Mouse (Mus musculus): ENCODE data around the gene Slc7a10.

Slc7a10 gene

DNA sequence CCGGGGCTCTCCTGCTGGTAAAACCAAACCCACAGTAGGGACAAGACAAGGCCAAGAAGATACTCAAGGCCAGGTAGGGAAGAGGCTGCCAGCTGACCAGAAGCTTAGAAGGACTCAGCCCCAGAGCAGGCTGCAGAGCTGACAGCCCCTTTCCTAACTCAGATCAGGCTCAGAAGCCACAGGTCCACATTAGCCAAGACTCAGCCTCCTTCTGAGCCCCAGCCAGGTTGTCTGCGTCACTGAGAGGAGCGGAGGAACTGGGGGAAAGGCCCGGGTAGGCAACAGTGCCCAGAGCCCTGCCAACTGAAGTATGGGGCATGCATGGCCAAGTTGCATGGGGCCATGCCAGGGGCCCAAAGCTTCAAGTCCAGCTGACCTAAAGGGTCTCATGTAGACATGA, 13.7 kb upstream of the Slc7a10 start:
- no peak for DNase-seq (ENCODE audit: low spot score in 2 of 2)

DNA sequence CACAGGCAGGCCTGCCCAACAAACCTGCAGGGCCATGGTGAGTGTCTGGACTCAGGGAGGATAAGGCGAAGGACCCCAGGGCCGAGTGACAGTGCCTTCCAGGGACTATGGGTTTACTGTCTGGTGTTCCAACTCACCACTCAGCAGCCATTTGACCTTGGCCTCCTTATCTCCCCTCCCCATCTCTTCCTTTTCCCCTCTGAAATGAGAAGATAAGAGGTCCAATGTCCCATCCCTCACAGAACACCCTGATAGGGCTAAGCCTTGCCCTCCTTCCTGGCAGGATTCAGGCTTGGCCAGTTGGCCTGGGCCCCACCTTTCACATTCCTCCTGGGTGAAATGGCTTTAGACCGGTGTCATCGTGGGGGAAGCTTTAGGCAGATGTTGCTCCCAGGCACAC, 10.7 kb upstream of the Slc7a10 start:
- DNase-seq (ENCODE audit: low spot score in 2 of 2), result no peak

DNA sequence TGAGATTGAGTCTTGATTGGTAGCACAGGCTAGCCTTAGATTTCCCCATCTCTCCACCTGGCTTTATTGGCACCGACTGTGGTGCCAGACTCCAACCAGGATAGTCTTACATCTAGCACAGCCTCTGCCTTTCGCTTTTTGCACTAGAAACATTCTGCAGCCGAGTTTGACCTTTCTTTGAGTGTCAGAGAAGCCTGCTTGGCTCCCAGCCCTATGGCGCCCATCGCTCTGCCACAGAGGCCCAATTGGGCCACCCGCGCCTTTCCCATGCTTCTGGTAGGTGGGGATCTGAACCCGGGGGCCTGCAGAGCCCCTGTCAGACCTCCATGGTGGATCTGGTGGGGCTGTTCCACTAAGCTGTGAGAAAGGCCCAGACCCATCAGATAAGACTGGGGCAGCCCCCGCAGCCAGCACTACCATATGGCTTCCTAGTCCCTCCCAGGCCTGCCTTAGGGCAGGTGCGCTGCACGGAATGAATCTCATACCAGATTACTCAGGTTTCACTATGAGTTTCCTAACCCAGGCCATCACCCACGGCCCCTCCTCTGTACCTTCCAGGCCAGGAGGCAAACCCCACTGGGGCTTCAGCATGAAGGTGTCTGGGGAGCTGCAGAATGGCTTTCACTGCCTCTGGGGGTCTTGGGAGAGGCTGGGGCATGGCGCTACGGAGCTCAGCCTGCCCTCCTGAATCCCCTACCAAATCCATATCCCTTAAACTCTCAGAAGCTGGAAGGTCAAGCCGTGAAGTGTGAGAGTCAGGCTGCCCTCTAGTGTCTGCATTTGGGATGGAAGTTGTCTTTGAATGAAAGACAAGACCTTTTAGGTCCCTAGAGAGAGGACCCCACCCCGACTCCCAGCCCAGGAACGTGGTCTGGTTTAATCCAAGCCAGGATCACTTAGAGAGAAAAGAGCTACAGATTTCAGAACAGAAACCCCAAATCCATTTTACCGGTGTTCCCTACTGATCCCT, 9.5 kb upstream of the Slc7a10 start:
- peak; percentile 35 to 59 for DNase-seq (ENCODE audit: low spot score in 2 of 2)

DNA sequence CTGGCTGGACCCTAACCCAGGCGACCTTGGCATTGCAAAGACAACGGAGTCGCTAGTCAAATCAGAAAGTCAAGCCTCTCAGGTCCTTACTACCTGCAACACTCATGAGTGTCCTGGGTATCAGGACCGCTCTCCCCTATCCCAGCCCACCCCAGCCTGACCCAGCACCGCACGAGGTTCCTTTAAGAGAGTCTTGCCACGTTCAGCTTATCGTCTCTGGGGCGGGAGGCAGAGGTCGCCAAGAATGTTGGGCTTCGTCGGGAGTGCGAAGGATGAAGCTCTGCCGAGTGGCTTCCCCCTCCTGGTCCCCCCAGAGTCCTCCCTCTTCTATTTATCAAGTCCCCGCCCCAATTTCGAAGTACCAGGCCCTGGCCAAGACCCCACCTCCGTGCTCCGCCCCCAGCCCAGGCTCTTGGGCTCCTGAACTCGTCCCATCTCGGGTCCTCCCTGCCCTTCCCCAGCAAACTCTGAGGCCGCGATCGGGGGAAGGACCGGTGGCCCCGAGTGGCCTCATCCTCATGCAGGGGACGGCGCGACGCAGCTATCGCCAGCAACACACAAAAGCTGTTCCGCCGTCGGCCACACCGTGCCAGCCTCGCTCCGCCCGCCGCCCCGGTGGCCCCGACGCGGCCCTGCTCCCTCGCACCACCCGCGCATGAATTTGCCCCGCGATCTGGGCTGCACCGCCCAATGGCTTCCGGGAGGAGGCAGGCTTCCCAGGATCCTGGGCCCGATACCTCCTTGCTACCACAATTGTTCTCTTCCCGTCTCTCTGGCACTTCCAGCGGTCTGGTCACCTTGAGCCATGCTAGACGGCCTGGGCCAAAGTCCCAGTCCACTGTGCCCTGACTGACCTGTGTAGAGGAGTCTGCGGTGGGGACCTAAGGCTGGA, 1.1 kb upstream of the Slc7a10 start:
- no peak for DNase-seq (ENCODE audit: low spot score in 2 of 2)

DNA sequence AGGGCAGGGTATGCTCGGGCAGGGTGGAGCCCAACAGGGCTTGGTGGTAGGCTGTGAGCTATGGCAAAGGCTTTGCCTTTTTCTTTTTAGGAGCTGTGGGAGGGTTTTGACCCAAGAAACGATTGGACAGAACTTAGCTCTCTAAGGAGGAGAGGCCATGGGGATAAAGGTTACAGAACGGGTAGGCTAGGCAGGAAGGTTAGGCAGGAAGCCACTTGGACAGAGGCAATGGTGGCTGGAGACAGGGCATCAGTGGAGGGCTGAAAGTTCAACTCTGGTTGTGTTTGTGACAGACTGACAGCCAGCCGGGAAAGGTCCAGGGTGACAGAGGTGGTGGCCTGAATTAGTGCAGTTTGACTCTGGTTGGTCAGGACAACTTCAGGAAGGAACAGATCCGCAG, 3.5 kb downstream of the Slc7a10 start:
- no peak for DNase-seq (ENCODE audit: low spot score in 2 of 2)

DNA sequence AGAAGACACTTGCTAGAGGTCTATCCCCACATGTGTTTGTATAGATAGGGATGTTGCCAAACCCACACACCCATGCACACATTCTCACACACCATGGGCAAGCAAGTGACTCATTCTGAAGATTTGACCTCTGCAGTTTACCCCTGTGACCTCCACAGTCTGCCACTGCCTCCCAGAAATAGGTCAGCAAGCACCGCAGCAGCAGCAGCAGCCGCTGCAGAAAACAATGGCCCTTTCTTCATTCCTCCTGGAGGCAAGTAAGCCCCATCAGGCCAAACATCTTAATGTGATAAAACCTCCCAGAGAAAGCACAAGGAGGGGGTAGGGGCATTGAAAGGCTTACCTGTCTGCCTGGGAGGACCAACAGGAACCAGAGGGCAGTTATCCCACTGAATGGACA, 5.1 kb downstream of the Slc7a10 start:
- no peak for DNase-seq (ENCODE audit: low spot score in 2 of 2)

DNA sequence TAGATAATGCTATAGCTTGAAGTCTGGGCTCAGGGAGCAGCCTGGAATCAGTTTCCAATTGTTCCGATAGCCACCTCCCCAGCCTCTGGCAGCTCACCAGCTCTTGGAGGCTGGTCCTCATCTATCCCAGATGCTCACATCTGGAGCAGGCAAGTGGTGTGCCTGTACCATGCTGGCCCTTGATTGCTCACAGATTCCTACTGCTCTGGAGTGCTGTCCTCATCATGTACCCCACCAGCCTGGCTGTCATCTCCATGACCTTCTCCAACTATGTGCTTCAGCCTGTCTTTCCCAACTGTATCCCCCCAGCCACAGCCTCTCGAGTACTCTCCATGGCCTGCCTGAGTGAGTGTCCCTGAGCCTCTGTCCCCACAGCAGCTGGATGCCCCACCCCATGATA, 10.8 kb downstream of the Slc7a10 start:
- no peak for DNase-seq (ENCODE audit: low spot score in 2 of 2)

- no peak for DNase-seq (ENCODE audit: low spot score in 2 of 2)
Observed at GRCm38 (mm10) chr7:35198981-35199754, 13.0 kb downstream of the Slc7a10 start.

GRCm38 (mm10) chr7:35199755-35200154, 13.6 kb downstream of the Slc7a10 start:
- no peak for DNase-seq (ENCODE audit: low spot score in 2 of 2)

DNA sequence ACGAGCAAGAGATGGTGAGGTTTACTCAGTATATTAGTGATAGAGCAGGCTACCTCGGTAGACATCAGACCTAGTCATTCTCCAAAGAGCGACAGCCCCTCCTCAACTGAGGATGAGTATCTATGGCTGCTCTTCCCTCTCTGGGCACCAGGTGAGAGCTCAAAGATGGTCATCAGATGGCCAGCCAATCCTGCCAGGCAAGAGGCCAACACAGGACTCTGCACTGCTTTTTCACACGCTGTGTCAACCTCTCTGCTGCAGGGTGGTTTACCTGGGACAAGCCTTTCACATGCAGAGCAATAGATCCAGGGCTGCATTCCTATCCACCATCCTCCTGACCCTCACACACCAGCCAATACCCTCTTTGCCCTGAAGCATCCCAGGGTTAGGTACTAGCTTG, 25.6 kb downstream of the Slc7a10 start:
- DNase-seq (ENCODE audit: low spot score in 2 of 2), result no peak

- DNase-seq (ENCODE audit: low spot score in 2 of 2), result no peak
Observed at GRCm38 (mm10) chr7:35214442-35215222, 28.4 kb downstream of the Slc7a10 start.

- DNase-seq (ENCODE audit: low spot score in 2 of 2), result peak; percentile 53 to 56
Observed at GRCm38 (mm10) chr7:35215225-35215624, 29.0 kb downstream of the Slc7a10 start, which contains the start of gene Lrp3. Gene Lrp3 (minus strand): TSS chr7:35215498.

- no peak for DNase-seq (ENCODE audit: low spot score in 2 of 2)
Observed at GRCm38 (mm10) chr7:35215731-35216130, 29.5 kb downstream of the Slc7a10 start.

- no peak for DNase-seq (ENCODE audit: low spot score in 2 of 2)
Observed at GRCm38 (mm10) chr7:35220694-35221365, 34.6 kb downstream of the Slc7a10 start.

GRCm38 (mm10) chr7:35230333-35230732, 44.1 kb downstream of the Slc7a10 start:
- no peak for DNase-seq (ENCODE audit: low spot score in 2 of 2)

DNA sequence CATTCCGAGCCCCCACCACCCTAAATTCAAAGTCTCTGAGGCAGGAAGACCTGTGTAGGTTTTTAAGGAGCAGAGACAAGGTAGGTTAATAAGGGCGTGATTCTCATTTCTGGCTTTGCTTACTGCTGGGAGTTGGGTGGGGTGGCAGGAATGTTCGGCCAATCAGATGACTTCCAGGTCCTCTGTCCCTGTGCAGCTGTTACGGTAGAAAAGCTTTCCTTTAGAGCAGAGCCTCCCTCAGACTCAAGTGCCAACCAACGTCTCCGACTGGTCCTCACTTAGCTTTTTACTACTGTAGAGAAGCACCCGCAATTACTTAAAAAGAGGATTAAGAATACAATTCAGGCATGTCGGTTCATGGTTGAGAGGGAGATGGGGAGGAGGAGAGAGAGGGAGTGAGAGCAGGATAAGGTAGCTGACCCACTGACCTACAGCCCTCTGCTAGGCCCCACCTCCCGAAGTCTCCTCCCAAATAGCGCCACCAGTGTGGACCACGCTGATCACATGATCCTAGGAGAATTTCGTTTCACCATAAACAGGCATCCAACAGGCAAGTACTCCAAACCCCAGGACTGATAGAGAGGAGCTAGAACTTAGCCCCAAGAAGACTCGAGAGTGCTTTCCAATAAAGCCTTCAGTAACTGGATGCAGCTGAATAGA, 46.7 kb downstream of the Slc7a10 start:
- DNase-seq (ENCODE audit: low spot score in 2 of 2), result no peak

- no peak for DNase-seq (ENCODE audit: low spot score in 2 of 2)
Observed at GRCm38 (mm10) chr7:35233861-35234260, 47.7 kb downstream of the Slc7a10 start.

DNA sequence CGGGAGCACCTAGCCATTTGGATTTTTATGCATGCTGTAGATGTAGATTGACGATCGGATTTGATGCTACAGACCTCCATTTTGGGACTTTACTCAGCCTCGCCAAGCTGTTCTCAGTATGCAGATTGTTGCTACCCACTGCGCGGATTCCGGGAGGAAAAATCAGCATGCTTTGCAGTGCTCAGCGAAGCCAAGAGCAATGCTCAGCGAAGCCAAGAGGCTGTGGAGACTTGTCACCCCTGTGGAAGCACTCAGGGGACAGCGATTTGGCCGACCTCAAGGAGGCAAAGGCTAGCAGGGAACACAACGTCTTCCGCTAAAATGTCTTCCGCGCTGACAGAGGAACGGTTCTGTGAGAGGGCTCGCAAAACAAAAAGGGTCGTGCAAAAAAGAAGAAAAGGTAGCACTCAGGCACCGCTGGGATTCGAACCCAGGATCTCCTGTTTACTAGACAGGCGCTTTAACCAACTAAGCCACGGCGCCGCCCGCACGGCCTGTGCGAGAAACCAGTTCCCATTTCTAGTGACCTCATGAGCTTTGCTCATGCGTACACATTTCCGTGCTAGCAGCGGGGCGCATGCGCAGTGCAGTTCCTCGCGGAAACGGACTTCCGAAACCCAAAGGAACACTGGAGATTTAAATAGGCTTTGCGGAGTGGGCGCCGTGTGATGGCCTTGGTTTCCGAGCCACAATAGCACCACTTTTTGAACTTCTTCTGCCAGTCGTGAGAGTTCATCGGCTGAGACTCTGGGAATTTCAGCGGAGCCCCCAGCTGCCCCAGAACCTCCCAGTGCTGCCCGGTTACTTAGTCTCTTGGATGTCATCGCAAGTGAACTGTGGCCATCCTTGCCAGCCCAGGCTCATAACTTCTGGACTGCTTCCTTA, 48.4 kb downstream of the Slc7a10 start:
- peak; percentile 100 for DNase-seq (ENCODE audit: low spot score in 2 of 2)

GRCm38 (mm10) chr7:35235308-35235707, 49.1 kb downstream of the Slc7a10 start:
- DNase-seq (ENCODE audit: low spot score in 2 of 2), result peak; percentile 73 to 75

Measured in right cerebral cortex, adult 2 months (tissue).